Mouse (Mus musculus) heart, postnatal 4 days (tissue): ENCODE data around the gene Mpp1. TPM values are rescaled to one million over a fixed set of nuclear protein-coding genes. Genes with fewer than 3 reads are reported as not detected.

ENCODE experiments used
- DNase-seq: peaks from one replicate; pipeline ENCODE4 v3.0.0; 2021
- total RNA-seq, 2 experiments: library from RNA; stranded (reverse); gene quantifications; 2 replicates each; pipeline ENCODE4 v1.2.3; 2021

The Mpp1 gene
- total RNA-seq, result 10 to 100 TPM; 20.0 to 28.5 TPM

DNA sequence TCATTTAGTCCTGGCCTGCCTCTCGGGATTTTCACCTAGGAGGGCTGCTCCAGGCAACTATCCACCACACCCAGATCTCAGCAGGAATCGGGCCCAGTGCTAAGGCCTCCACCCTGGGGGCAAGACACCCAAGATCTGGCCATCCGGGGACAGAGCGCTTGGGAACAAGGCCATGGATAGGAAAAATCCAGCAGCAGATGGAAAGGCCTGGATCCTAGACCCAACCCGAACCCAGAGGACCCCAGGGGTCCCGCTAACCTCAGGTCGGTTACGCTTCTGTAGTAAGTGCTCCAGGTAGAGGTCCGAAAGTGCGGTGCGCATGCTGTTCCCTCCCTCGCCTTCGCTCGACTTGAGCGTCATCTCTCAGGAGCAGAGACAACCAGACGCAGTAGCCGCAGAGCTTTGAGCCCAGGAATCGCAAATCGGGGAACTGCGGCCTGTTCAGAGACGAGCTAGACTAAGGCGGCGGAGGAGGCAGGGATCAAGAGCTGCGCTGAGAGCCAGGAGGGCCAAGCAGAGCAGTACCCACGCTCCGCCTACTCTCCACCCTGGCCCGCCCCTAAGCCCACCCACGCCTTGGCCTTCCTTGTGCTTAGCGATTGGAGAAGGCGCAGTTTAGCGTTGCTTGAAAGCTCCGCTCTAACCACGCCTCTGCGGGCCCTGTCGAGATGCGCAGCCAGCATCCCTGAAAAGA, at the start of gene Mpp1:
TSS of gene Mpp1 (minus strand) at position 550 of the 694 bp plus-strand sequence.
- DNase-seq, result peak; percentile 78

DNA sequence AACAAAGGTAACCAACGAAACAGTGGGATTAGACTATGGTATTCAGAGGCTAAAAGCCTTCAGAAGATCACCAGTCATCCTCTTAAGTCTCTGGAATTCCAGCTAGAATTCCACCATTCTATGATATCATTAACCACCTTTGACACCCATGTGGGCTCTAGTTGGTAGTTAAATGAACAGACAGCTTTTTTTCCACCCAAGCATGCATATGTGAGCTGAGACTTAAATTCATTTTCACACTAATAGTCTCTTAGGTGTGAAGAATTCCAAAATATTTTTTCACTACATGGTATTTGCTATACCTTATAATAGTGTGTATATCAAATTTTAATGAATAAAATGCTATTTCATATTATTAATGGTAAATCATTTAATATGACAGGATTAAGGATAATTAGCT, 32.9 kb upstream of the Mpp1 start, which contains the start of gene Smim9:
TSS of gene Smim9 (minus strand) at position 101 of the 400 bp plus-strand sequence.
- no peak for DNase-seq

DNA sequence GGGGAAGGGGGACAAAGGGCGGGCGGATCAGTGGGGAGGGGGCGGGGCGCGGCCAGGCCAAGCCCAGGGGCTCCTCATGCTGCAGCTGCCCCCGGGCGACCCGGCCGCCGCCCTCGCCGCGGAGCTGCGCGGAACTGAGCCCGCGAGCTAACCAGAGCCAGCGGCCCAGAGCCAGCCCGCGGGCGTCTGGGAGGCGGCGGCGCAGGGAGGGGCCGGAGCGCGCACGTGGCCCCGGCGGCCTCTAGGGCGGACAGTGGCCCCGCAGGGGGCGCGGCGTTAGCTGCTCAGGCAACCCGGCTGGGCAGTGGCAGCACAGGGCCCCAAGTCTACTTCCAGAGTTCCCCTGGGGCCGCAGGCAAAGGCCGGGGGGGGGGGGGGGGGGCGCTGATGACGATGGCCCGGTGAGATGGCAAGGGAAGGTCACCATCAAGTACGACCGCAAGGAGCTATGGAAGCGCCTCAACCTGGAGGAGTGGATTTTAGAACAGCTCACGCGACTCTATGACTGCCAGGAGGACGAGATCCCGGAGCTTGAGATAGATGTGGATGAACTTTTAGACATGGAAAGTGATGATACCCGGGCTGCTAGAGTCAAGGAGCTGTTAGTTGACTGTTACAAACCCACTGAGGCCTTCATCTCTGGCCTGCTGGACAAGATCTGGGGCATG, 24.9 kb upstream of the Mpp1 start:
- peak; percentile 42 for DNase-seq

DNA sequence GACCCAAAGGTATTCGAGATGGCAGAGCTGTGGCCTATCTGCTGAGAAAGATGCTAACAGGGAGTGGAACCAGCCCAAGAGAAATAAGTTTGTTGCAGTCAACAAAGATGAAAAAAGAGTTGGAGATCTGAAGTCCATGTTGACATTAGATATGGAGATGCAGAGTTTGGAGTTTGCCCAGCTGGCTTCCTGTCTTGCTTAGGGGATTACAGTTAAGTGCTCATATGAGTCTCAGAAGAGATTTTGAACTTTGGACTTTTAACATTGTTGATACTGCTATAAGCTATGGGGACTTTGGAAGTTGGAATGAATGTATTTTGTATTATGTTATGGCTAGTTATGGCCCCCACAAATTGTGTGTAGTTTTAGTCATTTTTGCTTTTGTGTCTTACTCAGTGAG, 21.4 kb upstream of the Mpp1 start:
- DNase-seq, result no peak

DNA sequence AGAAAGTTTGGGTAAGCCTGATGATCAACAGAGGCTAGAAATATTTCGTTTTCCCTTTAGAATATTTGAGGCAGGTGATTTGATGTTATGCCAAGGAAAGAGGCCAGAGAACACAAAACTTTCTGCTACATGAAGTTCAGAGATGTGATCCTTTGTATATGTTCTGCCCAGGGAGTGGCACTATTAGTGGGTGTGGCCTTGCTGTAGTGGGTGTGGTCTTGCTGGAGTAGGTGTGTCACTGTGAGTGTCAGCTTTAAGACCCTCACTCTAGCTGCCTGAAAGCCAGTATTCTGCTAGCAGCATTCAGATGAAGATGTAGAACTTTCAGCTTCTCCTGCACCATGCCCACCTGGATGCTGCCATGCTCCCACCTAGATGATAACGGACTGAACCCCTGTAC, 19.5 kb upstream of the Mpp1 start:
- no peak for DNase-seq

DNA sequence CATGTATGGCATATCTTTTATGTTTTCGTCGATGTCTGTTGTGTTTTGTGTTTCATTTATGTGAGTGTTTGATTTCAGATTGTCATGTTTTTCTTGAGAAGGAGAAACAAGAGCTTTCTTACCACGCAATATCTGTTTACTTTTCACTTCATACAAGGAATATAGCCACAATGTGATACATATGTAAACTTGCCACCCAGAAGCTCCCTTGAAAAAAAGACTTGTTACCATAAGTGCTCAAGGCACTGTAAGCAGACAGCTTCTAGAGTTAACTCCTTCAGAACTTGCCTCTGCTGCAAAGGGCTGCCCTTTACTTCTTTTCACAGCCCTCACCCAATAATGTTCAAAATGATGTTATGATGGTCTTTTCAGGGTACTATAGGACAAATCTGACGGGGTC, 17.6 kb upstream of the Mpp1 start:
- no peak for DNase-seq

DNA sequence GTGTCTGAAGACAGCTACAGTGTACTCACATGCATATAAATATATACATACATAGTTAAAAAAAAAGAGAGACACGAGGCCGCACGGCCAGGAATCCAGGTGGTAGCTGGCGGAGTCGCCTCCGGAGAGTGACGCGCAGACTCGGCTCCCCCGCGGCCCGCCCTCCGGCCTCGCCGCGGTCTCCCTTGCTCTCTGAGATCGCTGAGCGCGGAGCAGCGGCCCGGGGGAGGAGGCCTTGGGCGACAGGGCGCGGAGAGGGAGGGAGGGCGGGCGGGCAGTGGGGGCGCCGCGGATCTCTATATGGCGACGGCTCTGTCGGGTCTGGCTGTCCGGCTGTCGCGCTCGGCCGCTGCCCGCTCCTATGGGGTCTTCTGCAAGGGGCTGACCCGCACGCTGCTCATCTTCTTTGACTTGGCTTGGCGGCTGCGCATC, 12.3 kb upstream of the Mpp1 start:
- peak; percentile 17 for DNase-seq

DNA sequence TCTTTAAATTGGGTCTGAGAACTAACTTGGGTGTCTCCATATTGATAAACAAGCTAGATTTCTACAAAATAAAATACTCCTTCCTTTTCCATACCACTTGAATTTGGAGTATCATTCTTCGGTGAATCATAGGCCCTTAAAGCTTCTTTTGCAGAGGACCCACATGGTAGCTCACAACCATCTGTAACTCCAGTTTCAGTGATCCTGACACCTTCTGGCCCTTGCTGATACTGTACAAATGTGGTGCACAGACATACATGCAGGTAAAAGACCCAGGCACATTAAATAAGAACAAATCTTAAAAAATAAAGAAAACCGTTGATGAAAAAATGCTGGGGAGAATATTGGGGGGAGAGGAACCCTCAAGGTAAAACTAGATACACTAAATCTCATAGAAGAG, 7.4 kb upstream of the Mpp1 start:
- DNase-seq, result no peak

DNA sequence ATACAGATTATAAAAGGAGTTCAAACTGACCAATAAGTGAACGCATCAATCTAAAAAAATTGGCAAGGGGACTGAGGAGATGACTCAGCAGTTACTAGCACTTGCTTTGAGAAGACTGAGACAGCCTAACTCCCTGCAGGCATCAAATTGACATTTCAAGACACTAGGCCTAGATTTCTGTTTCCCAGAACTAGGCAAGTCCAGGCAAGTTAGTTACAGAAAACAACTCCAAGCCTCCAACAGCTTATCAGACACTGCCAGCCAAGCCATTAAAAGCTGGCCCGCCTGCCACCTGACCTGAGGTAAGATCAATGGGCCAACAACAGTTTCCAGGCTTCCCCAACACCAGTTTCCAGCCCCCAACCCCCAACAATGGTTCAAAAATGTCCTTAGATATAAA, 6.9 kb upstream of the Mpp1 start:
- no peak for DNase-seq

DNA sequence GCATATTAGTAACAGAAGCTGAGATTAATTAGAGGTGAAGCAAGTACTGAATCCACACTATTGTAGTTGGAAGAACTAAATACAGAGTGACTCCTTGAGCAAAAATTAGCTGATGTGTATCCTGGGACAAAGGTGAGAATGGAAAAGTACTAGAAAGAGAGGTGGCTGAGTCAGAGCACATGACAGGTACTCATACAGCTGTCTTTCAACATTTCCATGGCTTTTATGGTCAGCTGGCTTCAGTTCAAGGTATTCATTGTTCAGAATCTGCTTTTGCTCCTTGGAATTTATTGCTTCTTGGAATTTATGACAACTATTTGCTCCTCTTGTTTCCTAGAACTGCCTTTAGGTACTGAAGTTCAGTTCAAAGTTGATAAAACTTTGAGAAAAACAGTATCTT, 6.1 kb upstream of the Mpp1 start:
- no peak for DNase-seq

DNA sequence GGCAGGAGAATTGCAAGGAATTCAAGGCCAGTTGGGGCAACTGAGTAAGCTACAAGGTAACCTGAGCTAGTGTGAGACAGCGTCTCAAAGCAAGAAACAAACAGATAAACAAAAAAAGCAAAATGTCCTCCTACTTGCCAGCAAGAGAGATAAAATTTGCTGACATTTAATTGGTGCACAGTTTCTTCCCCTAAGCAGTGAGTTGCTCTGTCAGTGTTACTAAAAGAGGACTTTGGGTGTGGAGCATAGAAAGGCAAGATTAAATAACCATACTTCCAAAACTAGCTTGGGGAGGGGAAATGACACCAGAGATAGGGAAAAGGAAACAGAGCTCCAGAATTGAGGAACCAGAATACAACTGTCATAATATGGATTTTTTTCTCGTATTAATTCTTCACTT, 1.3 kb downstream of the Mpp1 start:
- no peak for DNase-seq

DNA sequence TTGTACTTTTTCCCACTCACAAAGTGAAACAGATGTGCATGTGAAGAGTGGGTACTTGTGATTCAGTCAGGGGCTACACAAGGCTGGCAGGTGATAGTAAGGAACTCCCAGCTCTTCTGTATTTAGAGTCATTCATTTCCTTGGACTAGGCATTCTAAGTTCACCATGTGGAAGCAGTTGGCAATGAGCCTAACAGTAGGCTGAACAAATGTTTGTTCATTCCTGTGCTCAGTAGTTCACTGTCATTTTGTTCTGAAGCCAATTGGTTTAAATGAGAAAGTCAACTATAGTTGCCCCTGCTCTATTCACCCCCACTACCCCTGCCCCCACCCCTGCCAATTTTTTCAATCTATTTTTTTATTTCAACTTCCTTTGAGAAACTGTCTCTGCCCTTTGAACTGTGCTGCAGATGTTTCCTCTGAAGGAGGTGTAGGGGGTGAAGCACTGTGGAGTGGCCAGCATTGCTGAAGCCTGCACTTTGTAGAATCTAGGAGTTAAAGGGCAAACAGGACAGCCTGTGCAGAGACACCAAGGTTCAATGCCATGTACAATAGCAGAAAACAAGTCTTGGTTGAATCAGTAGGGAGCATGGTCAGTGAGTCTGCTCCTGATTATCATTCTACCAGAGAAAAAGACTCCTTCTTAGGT, 2.4 kb downstream of the Mpp1 start:
- DNase-seq, result no peak

DNA sequence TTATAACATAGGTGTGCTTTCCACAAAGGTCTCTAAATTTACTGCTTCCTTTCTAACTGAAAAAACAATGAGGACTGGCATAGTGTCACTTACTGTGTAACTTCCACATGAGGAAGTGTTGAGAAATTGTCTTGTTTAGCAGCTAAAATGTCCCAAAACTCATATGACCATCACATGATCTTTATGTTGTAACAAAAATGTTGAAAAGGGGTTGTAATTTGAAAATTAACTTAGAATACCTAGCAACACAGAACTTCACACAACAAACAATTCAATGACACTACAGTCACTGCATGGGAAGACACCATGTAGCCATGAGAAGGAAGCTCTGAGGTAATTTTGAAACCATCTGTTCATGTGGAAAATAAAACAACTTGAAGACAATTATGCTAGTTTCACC, 3.9 kb downstream of the Mpp1 start:
- DNase-seq, result no peak

DNA sequence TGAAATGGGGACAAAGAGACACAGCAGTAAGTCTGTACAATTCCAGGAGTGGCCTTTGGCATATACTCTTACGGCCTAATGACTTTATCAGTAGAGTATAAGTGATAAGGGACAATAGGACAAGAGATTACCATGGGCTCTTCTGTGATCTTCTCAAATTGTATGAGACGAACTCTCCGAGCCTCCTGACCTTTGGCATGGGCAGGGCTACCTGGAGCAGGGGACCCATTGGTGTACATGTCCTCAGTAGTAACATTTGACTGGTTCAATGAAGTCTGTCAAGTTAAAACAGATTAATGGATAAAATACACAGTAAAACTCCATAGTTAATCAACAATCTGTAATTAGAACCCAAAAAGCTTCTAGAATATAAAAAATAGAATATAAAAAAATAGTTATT, 5.2 kb downstream of the Mpp1 start:
- no peak for DNase-seq

DNA sequence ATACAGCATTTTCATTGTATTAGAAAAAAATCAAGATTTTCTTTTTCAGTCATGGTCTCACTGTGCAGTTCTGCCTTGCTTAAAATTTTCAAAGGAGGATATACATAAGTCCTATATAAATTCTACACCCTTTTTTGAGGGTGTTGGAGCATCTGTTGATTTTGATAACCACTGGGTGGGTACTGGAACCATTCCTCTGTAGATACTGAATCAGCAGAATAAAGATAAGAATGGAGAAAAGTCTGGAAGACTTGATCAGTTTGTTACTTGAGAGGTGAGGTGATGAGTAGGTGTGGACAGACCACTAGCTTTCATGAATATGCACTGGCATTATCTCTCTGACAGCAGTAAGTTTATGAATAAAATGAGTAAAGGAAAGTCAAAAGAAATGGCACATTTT, 15.3 kb downstream of the Mpp1 start:
- DNase-seq, result no peak

DNA sequence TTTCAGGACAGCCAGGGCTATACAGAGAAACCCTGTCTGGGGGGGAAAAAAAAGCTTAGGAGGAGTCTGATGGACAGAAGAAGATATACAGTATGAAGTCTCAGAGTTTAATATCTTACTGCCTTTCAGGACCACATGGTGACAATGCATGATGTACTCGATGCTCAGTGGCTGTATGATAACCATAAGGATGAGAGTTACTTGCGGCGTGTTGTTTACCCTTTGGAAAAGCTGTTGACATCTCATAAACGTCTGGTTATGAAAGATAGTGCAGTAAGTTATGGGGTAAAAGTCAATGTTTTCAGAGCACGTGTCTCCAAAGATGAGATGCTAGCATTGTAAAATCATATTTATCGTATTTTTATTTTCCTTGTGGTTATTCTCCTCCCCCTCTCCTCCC, 28.5 kb downstream of the Mpp1 start:
- no peak for DNase-seq

DNA sequence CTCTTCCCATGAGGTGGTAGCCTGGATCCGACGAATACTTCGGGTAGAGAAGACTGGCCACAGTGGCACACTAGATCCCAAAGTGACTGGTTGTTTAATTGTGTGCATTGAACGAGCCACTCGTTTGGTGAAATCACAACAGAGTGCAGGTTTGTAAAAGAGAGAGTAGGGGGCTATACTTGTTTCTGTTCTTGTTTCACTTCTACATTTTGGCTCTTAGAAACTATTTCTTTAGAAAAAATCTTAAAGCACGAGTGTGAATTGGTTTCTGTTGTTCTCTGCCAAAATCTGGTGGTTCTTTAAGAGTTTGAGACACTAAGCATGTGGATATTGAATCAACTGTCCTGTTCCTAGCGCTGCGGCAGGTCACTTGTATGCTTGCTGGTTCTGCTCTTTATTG, 32.0 kb downstream of the Mpp1 start:
- no peak for DNase-seq

DNA sequence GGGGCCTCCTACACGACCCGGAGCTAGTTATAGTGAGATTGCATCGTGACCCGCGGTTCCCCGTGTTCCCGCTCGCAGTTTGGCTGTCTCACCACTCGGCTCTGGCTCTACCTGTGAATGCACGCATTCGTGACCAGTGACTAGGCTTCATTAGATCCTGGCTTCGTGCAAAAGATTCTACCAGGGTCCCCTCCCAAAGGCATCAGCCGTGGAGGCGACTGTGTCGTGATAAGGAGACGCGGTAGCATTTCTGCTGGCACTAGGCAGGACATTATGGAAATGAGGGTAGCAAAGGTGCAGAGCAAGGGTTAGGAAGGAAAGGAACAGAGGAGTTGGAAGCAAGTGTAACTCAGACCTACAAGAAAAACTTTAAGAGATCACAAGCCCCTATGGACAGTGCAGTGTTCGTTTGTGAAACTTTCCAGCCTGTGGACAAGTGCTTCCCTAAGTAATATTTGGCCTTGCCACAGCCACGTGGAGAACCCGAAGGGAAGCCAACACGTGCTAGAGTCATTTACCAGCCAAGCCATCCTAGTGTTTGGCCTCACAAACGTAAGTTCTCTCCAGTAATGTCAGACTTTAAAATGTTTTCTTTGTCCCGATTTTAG, 34.5 kb downstream of the Mpp1 start:
- peak; percentile 15 for DNase-seq

DNA sequence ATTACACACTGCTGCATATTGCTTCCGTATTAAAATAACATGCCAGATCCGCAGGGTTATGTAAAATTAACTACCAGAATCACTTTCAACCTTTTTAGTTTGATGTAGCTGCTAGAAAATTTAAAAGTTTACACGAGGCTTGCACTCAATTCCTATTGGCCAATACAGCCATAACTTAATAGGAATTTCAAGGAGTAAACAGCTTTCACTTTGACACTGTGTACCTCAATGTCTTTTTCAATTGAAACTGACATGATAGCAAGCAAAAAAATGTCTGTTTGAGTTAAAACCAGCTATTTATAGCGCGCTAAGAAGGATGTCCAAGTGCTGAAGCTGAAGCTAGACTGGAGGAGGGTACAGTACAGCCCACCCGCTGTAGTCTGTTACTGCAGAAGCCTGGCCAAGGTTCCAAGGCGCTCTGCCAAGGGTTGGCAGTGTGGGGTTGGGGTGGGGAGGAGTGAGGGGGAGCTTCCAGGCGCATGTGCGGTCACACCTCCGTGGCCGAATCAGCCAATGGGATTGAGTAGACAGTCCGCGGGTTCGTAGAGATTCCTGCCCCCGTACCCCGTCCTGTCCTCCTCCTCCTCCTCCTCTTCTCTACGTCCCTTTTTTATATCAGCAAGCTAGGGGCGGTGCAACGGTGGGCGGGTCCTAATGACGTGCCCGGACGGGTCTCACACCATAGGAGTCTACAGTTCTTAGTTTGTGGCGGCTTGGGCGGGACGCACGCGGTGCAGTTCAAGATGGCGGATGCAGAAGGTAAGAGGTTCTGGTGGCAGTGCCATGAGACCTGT, 35.2 kb downstream of the Mpp1 start, which contains the start of gene Dkc1:
TSS of gene Dkc1 (plus strand) at position 486 of the 794 bp plus-strand sequence.
- peak; percentile 93 for DNase-seq

DNA sequence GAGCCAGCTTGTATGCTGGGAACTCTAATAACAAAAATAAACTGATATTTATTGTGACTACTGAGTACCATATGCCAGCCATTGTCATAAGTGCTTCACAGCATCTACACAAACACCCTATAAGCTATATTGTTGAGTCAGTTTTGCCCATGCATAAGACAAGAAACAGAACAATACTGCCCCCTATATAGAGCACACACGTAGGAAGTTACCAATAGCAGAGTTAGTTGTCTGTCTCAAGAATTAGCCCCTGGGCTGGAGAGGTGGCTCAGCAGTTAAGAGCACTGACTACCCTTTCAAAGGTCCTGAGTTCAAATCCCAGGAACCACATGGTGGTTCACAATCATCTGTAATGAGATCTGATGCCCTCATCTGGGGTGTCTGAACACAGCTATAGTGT, 45.2 kb downstream of the Mpp1 start:
- no peak for DNase-seq

DNA sequence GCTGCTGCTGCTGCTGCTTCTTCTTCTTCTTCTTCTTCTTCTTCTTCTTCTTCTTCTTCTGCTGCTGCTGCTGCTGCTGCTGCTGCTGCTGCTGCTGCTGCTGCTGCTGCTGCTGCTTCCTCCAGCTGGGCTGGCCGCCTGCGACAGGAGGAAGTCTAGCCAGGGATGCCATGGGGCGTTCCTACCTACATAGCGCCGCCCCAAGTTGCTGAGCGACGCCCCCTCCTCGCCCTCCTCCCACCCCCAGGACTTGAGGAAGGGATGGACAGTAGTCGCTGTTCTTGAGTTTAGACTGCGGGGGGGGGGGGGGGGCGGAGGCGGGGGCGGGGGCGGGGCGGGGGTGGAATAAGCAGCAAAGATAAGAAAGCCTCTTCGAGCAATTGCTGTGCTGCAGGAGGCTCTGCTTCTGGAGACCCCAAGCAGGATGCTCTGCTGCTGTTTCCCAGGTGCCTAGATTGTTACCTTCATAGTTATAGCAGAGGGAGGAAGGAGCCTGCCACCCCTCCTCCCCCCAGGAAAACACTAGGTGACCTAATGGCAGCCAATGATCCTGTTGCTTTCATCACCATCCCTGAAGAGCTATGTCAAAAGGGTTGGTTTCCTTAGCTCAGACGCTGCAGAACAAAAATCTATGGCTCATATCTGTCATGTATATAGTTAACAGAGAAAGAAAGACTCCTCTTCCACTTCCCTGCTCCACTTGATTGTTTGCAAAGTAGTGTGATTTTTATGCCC, 45.9 kb downstream of the Mpp1 start, which contains the start of gene Gab3:
TSS of gene Gab3 (minus strand) at position 685 of the 735 bp plus-strand sequence.
- peak; percentile 58 for DNase-seq
